Mouse (Mus musculus): ENCODE results near the gene Gpnmb. TPM values are rescaled to one million over a fixed set of nuclear protein-coding genes. Genes with fewer than 3 reads are reported as not detected.

The Gpnmb gene
- polyA plus RNA-seq, 2 experiments = 0.19 to 0.38 TPM

- TF ChIP-seq CTCF (IDR thresholded peaks at IDR 0.05; ENCODE audit: low read depth) (no peak), EP300 (IDR thresholded peaks at IDR 0.05; ENCODE audit: low read depth) (no peak)
- Histone ChIP-seq H3K4me1 (replicated peaks; ENCODE audit: control insufficient read depth in 2 of 2, insufficient read depth in 2 of 2, low read length in 1 of 2) (no peaks in the 10 kb centered on the region), H3K9me3 (ENCODE audit: control insufficient read depth, low read length) (no peaks in the 10 kb centered on the region), H3K27me3 (ENCODE audit: control insufficient read depth, insufficient read depth, low read length) (no peaks in the 10 kb centered on the region), H3K4me3 (ENCODE audit: insufficient read depth in 1 of 2, low read depth in 2 of 2, low read length in 2 of 2) (no peak overlapping the region), H3K4me2 (ENCODE audit: low read depth) (no peak overlapping the region), H3K27ac (no peak overlapping the region), H3K36me3 (replicated peaks; ENCODE audit: control insufficient read depth, insufficient read depth, low read depth) (no peaks in the 10 kb centered on the region; the same call in 1 of the 2 replicates), H3K9ac (replicated peaks) (no peak overlapping the region)
- ATAC-seq (ENCODE audit: insufficient read depth) (no peak), DNase-seq (ENCODE audit: low read depth in 3 of 3, low spot score in 3 of 3) (no peak)
- WGBS (ENCODE audit: insufficient replicate concordance) = 65% methylated on average over 5 of the region's 5 CpGs
These were observed 79.2 kb downstream of the Gpnmb start for GRCm38 (mm10) chr6:49115550-49115949.

GRCm38 (mm10) chr6:49116241-49116640, 79.9 kb downstream of the Gpnmb start:
- Histone ChIP-seq H3K36me3 (replicated peaks; ENCODE audit: control insufficient read depth, insufficient read depth, low read depth) (no peaks in the 10 kb centered on the region; the same call in 1 of the 2 replicates), H3K27ac (no peak overlapping the region), H3K4me3 (ENCODE audit: insufficient read depth in 1 of 2, low read depth in 2 of 2, low read length in 2 of 2) (no peak overlapping the region), H3K9me3 (ENCODE audit: control insufficient read depth, low read length) (no peaks in the 10 kb centered on the region), H3K27me3 (ENCODE audit: control insufficient read depth, insufficient read depth, low read length) (no peaks in the 10 kb centered on the region), H3K9ac (replicated peaks) (no peak overlapping the region), H3K4me1 (replicated peaks; ENCODE audit: control insufficient read depth in 2 of 2, insufficient read depth in 2 of 2, low read length in 1 of 2) (no peaks in the 10 kb centered on the region), H3K4me2 (ENCODE audit: low read depth) (no peak overlapping the region)
- DNase-seq (ENCODE audit: low read depth in 3 of 3, low spot score in 3 of 3) (no peak), ATAC-seq (ENCODE audit: insufficient read depth) (no peak)
- TF ChIP-seq CTCF (IDR thresholded peaks at IDR 0.05; ENCODE audit: low read depth) (no peak), EP300 (IDR thresholded peaks at IDR 0.05; ENCODE audit: low read depth) (no peak)
- 88% methylated on average over 8 of the region's 8 CpGs for WGBS (ENCODE audit: insufficient replicate concordance)

GRCm38 (mm10) chr6:49118446-49118845, 82.1 kb downstream of the Gpnmb start:
- TF ChIP-seq EP300 (IDR thresholded peaks at IDR 0.05; ENCODE audit: low read depth) = no peak
- no peak for TF ChIP-seq CTCF (IDR thresholded peaks at IDR 0.05; ENCODE audit: low read depth)
- DNase-seq (ENCODE audit: low read depth in 3 of 3, low spot score in 3 of 3) = no peak
- 70% methylated on average over 8 of the region's 8 CpGs for WGBS (ENCODE audit: insufficient replicate concordance)

GRCm38 (mm10) chr6:49119462-49120135, 83.3 kb downstream of the Gpnmb start:
- Histone ChIP-seq H3K4me3 (ENCODE audit: insufficient read depth in 1 of 2, low read depth in 2 of 2, low read length in 2 of 2) (no peak overlapping the region), H3K4me2 (ENCODE audit: low read depth) (no peak overlapping the region), H3K4me1 (replicated peaks; ENCODE audit: control insufficient read depth in 2 of 2, insufficient read depth in 2 of 2, low read length in 1 of 2) (no peaks in the 10 kb centered on the region), H3K27ac (no peak overlapping the region), H3K9ac (replicated peaks) (no peak overlapping the region), H3K27me3 (ENCODE audit: control insufficient read depth, insufficient read depth, low read length) (no peaks in the 10 kb centered on the region), H3K36me3 (replicated peaks; ENCODE audit: control insufficient read depth, insufficient read depth, low read depth) (no peaks in the 10 kb centered on the region; the same call in 1 of the 2 replicates), H3K9me3 (ENCODE audit: control insufficient read depth, low read length) (no peaks in the 10 kb centered on the region)
- TF ChIP-seq CTCF (IDR thresholded peaks at IDR 0.05; ENCODE audit: low read depth) = no peak
- no peak for TF ChIP-seq EP300 (IDR thresholded peaks at IDR 0.05; ENCODE audit: low read depth)
- 59% methylated on average over 1 of the region's 1 CpGs for WGBS (ENCODE audit: insufficient replicate concordance)
- DNase-seq (ENCODE audit: low read depth in 3 of 3, low spot score in 3 of 3) = no peak
- no peak for ATAC-seq (ENCODE audit: insufficient read depth)

More at GRCm38 (mm10) chr6:49118446-49118845, 82.1 kb downstream of the Gpnmb start:
- no peak for ATAC-seq (ENCODE audit: insufficient read depth)
- Histone ChIP-seq H3K36me3 (replicated peaks; ENCODE audit: control insufficient read depth, insufficient read depth, low read depth) (no peaks in the 10 kb centered on the region; the same call in 1 of the 2 replicates), H3K4me1 (replicated peaks; ENCODE audit: control insufficient read depth in 2 of 2, insufficient read depth in 2 of 2, low read length in 1 of 2) (no peaks in the 10 kb centered on the region), H3K9me3 (ENCODE audit: control insufficient read depth, low read length) (no peaks in the 10 kb centered on the region), H3K27ac (no peak overlapping the region), H3K4me3 (ENCODE audit: insufficient read depth in 1 of 2, low read depth in 2 of 2, low read length in 2 of 2) (no peak overlapping the region), H3K27me3 (ENCODE audit: control insufficient read depth, insufficient read depth, low read length) (no peaks in the 10 kb centered on the region), H3K9ac (replicated peaks) (no peak overlapping the region), H3K4me2 (ENCODE audit: low read depth) (no peak overlapping the region)

DNA sequence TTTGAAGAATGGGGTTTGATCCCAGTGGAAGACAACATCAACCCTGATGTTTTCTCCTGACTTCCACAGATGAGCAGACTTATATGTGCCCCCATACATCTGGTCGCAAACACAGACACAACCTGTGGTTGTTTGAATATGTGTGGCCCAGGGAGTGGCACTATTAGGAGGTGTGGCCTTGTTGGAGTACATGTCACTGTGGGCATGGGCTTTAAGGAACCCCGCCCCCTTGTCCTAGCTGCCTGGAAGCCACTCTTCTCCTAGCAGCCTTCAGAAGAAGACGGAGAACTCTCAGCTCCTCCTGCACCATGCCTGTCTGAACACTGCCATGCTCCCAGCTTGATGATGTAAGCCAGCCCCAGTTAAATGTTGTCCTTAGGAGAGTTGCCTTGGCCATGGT, 84.0 kb downstream of the Gpnmb start:
- no peak for TF ChIP-seq CTCF (IDR thresholded peaks at IDR 0.05; ENCODE audit: low read depth)
- no peak for TF ChIP-seq EP300 (IDR thresholded peaks at IDR 0.05; ENCODE audit: low read depth)
- H3K4me1 ChIP-seq (replicated peaks; ENCODE audit: control insufficient read depth in 2 of 2, insufficient read depth in 2 of 2, low read length in 1 of 2) = no peaks in the 10 kb centered on the region
- H3K9me3 ChIP-seq (ENCODE audit: control insufficient read depth, low read length) = no peaks in the 10 kb centered on the region
- DNase-seq (ENCODE audit: low read depth in 3 of 3, low spot score in 3 of 3) (no peak), ATAC-seq (ENCODE audit: insufficient read depth) (no peak)
- no peak overlapping the region for H3K4me3 ChIP-seq (ENCODE audit: insufficient read depth in 1 of 2, low read depth in 2 of 2, low read length in 2 of 2)
- H3K27ac ChIP-seq = no peak overlapping the region
- H3K9ac ChIP-seq (replicated peaks) = no peak overlapping the region
- no peaks in the 10 kb centered on the region for H3K27me3 ChIP-seq (ENCODE audit: control insufficient read depth, insufficient read depth, low read length)
- no peaks in the 10 kb centered on the region; the same call in 1 of the 2 replicates for H3K36me3 ChIP-seq (replicated peaks; ENCODE audit: control insufficient read depth, insufficient read depth, low read depth)
- H3K4me2 ChIP-seq (ENCODE audit: low read depth) = no peak overlapping the region
- WGBS (ENCODE audit: insufficient replicate concordance) = 74% methylated on average over 3 of the region's 3 CpGs

Other genes with a start within 250 kb of the Gpnmb start
- 34.5 and 37.1 TPM in 2 replicates for gene Tmem176a, start 195.6 kb upstream of the Gpnmb start, polyA plus RNA-seq (2012; rRNA removed)
- 112 and 126 TPM in 2 replicates for gene Tmem176a, start 195.6 kb upstream of the Gpnmb start, polyA plus RNA-seq (2014; fragmentation: Nextera tagmentation; extraction: Ambion mirVana)
- gene Tmem176b, start 195.1 kb upstream of the Gpnmb start, polyA plus RNA-seq (2012; rRNA removed) = 94.7 and 107 TPM in 2 replicates
- 146 and 152 TPM in 2 replicates for gene Tmem176b, start 195.1 kb upstream of the Gpnmb start, polyA plus RNA-seq (2014; fragmentation: Nextera tagmentation; extraction: Ambion mirVana)
- gene Aoc1, start 163.7 kb upstream of the Gpnmb start, polyA plus RNA-seq (2012; rRNA removed) = 0.02 TPM in 1 of 2 replicates, not detected in the other
- not detected in 2 replicates for gene Aoc1, start 163.7 kb upstream of the Gpnmb start, polyA plus RNA-seq (2014; fragmentation: Nextera tagmentation; extraction: Ambion mirVana)
- gene 1600015I10Rik, start 106.7 kb upstream of the Gpnmb start, polyA plus RNA-seq (2012; rRNA removed) = not detected in 2 replicates
- gene 1600015I10Rik, start 106.7 kb upstream of the Gpnmb start, polyA plus RNA-seq (2014; fragmentation: Nextera tagmentation; extraction: Ambion mirVana) = not detected in 2 replicates
- not detected in 2 replicates for gene Doxl2, start 61.6 kb upstream of the Gpnmb start, polyA plus RNA-seq (2012; rRNA removed)
- gene Doxl2, start 61.6 kb upstream of the Gpnmb start, polyA plus RNA-seq (2014; fragmentation: Nextera tagmentation; extraction: Ambion mirVana) = not detected in 2 replicates
- not detected in 2 replicates for gene Svs1, start 49.7 kb upstream of the Gpnmb start, polyA plus RNA-seq (2012; rRNA removed)
- gene Svs1, start 49.7 kb upstream of the Gpnmb start, polyA plus RNA-seq (2014; fragmentation: Nextera tagmentation; extraction: Ambion mirVana) = not detected in 2 replicates
- gene Malsu1, start 37.2 kb downstream of the Gpnmb start, polyA plus RNA-seq (2012; rRNA removed) = 4.9 and 10.7 TPM in 2 replicates
- 41.3 and 44.1 TPM in 2 replicates for gene Malsu1, start 37.2 kb downstream of the Gpnmb start, polyA plus RNA-seq (2014; fragmentation: Nextera tagmentation; extraction: Ambion mirVana)
- gene Igf2bp3, start 178.4 kb downstream of the Gpnmb start, polyA plus RNA-seq (2012; rRNA removed) = 5.0 and 7.6 TPM in 2 replicates
- gene Igf2bp3, start 178.4 kb downstream of the Gpnmb start, polyA plus RNA-seq (2014; fragmentation: Nextera tagmentation; extraction: Ambion mirVana) = 14.0 and 15.4 TPM in 2 replicates
- 46.4 and 61.4 TPM in 2 replicates for gene Tra2a, start 227.5 kb downstream of the Gpnmb start, polyA plus RNA-seq (2012; rRNA removed)
- 16.1 and 16.4 TPM in 2 replicates for gene Tra2a, start 227.5 kb downstream of the Gpnmb start, polyA plus RNA-seq (2014; fragmentation: Nextera tagmentation; extraction: Ambion mirVana)